Mouse (Mus musculus) neural tube, embryonic 10.5 days (tissue): ENCODE data around the gene Nr2c1.

ENCODE experiments used
- DNase-seq: peaks from one replicate; pipeline ENCODE4 v3.0.0-alpha.2; 2017; ENCODE audit warnings: low spot score; ENCODE audit errors: extremely low spot score

Nr2c1 gene

DNA sequence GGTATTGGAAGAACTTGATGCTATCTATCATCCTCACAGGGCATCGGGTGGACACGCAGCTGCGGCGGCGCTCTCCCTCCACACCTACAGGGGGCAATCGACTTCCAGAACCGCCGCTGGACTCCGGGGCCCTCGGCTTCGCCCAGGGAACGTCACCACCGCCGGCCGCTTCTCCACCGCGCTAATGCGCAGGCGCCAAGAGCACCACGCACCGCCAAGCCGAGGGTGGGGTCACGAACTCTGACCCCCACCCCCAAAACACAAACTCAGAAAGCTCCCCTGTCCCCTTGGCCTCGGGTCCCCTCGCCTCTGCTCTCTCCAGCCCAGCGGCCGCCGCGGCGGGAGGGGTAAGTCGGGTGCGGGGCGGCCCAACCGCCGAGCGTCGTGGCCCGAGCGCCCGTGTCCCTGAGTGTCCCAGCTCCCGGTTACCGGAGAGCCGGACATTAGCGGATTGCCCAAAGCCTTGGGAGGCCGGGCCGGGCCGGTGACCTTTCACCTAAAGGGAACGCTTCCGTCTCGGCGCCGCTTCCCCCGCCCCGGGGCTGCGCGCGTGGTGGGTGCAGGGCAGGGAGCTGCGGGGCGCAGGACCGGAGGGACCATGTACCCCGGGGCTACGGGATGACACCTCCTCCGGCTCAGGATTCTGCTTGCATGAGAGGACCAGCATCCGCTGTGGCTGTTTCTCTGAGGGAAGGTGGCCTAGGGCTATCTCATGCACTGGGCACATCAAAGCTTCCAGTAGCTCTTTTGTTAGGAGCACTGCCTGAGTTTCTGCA lies at the start of gene Nr2c1:
TSS of gene Nr2c1 (plus strand) at position 268 of the 776 bp plus-strand sequence.
- peak; percentile 90 for DNase-seq

DNA sequence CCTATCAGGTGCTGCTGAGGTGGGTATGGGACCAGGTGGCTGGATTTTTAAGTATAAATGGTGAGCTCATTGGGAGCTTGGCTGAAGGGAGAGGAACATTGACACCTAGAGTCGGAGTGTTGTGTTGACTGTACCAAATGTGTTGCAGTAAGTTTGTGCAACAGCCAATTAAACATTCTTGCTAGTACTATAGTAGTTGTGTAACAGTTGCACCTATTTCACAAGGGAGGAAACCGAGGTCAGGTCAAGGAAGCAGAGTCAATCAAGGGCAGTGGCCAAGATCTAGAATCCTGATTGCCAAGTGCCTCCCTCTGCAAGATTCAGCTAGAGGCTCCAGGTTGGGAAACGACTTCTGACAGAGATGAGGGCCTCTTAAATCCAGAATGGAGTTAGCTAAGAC lies 49.7 kb upstream of the Nr2c1 start:
- DNase-seq: no peak

DNA sequence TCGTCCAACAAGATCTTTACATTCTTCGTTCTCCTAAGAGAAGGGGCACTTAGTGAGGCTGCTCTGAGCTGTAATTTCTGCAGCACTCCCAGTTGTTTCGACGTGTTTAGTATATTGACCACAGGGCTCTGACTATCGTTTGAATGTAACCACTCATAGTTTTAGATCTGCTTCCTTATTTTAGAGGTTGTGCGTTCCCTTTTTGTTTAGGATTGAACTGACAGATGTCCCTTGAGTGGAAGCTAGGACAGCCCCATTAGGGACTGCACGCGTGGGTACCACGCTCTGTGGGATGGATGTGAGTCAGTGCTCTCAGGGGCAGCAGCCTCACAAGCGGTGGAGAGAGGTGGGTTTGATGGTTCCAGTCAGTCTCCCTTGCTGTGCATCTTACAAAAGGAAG lies 42.3 kb upstream of the Nr2c1 start:
- no peak for DNase-seq

DNA sequence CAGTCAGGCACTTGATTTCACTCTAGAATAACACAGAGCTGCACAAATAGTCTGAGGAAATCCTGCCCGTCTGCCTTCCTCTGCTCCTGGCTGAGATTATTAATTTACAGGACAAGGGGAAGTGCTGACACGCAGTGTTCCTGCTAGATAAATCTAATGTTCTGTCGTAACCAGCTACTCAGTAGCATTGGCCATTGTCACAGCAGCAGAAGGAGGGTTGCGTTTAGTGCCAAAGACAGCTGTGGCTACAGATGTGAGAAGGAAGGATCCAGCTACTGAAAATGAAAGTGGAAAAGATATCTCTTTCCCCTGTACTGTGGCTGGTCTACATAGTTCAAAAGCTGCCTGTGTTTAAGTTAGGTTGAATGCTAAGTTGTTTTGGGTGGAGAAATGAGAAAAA lies 40.7 kb upstream of the Nr2c1 start:
- DNase-seq: no peak

DNA sequence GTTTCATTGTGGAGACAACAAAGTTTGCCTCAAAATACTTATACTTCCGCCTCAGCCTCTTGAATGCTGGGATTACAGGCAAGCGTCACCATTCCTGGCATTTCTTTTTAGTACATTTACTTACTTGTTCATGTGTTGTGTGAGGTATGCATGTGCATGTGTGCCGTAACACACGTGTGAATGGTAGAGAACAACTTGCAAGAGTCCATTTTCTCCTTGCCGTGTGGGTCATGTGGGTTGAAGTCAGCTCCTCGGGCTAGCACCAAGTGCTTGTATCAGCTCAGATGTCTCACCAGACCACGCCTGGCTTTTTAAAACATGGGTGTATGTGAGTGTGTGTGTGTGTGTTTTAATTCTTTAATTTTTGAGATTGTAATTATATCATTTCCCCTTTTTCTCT lies 40.2 kb upstream of the Nr2c1 start:
- DNase-seq: no peak

DNA sequence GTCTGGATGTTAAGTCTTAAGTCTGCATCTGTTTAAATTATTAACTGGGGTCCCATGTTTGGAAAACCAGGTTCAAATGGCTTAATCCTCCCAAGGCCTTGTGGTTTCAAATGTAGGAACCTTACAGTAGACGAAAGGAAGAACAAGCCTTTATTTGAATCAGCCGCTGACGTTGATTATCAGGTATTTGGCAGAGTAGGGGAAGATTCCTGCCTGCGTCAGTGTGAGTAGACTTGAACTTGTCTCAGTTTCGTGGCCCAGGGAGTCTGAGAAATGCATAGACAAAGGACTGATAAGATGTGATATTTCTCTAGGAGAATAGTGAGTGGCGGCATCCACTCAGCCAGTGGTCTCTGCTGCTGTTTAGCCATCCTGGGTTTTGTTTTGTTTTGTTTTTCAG lies 39.0 kb upstream of the Nr2c1 start:
- DNase-seq: no peak

DNA sequence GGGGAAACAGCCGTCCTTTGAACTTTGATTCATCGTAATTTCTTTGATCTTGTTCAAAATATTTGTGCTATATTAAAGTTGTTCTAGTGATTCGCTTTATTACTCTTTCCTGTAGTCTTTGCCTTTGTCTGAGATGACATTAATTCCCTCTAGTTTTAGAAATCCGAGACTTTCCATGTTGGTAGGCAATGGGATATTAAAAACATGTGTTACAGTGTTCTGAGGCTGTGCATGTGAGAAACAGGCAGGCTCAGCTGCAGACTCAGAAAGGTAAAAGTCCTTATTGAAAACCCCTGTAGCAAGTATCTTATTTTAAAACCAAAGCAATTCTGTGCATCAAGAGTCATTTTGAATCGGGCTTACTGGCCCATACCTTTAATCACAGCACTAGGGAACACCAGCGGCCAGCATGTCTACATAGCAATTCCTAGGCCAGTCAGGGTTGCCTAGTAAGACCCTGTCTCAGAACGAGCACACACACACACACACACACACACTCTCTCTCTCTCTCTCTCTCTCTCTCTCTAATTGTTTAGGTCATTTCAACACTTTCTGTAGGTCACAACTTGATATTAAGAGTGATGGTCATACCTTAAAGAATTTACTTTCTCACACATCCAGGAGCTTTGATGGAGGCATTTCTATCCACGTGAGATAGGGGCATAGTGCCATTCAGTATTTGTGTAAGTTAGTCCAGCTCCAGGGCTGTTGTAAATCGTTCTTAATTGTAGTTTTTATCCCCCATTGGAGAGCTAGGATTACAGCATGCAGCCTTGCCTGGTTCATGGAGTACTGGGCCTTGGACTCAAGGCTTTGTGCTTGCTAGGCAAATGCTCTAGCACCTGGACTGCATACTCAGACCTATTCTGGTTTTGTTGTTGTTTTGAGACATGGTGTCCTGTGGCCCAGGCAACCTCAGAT lies 36.7 kb upstream of the Nr2c1 start:
- DNase-seq: no peak

DNA sequence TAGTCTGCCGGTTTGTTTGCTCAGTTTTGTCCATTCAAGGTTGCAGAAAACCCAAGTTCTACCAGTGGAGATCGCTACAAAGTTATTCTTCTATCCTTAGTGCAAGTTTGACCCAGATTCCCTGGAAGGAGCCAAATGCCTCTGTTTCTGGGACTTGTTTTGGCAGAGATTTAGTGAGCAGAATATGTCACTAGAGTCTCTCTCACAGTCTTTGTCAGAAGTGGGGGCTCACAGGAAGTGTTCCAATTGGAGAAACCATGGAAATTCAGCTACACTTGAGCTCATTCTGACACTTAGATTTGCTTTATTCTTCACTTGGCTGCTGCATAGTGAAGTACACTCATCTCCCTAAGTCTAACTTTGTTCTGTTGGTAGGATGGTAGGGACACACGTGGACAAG lies 35.6 kb upstream of the Nr2c1 start:
- DNase-seq: no peak

DNA sequence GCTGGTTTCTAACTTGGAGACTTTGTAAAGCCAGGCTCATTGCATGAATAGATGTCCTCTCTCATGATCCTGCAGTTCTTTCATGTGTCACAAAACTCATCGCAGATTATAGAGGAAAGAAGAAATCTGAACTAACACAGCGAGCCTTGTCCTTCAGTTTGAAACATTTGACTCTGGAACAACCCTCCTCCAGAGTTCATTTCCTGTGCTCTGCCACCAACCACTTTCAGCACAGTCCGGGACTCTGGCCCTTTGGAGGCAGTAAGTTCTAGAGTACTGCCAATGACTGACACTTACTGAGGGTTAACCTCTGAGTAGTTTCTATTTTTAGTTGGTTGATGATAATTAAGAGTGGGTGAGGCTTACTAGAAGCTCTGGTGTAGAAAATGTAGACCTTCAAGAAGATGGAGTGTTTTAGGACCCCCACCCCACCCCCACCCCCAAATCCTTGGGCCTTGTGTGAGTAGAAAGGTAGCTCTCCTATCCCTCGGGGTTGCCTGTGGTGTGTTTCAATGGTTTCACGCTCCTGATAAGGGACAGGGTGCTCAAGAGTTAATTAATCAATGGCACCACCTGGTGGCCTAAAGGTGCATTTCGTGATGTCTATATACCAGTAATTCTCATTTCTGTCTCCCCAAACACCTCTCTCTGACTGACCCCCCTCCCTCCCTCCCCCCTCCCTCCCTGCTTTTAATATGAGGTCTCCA lies 31.8 kb upstream of the Nr2c1 start:
- peak; percentile 59 for DNase-seq

DNA sequence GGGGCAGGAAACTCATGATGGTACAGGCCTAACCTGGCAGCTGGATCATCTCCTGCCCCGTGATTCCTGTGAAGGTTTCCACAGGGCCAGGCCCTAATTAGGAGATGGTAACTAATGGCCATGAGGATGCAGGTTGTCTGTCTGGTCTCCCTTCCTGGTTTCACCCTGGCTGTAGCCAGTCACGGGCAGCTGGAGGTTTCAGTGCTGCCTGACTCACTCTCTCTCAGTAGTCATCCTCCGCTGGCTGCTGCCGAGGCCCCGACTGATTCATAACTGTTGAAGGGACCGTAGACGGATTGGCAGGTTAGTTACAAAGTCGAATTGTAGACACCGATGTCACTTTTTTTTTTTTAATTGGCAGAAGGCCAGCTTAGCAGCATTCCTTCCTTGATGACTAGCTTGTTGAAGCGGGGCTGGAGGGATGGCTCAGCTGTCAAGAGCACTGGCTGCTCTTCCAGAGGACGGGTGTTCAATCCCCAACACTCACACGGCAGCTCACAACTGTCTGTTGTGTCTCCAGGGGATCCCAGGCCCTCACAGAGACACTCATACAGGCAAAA lies 31.0 kb upstream of the Nr2c1 start:
- no peak for DNase-seq

DNA sequence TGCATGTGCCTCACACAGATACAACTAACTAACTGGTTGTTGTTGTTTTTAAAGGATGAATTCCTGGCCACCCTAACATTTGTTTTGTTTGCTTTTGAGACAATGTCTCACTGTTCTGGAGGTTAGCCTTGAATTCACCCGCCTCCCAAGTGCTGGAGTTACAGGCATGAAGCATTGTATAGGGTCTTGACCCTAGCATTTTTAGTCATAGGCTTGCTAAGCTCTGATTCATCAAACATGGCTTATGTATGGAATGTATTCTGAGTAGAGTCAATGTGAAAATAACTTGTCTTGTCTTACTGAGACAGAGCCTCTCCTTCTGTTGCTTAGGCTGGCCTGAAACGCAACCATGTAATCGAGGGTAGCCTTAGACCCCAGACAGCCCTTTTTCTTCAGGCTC lies 29.9 kb upstream of the Nr2c1 start:
- DNase-seq: no peak

DNA sequence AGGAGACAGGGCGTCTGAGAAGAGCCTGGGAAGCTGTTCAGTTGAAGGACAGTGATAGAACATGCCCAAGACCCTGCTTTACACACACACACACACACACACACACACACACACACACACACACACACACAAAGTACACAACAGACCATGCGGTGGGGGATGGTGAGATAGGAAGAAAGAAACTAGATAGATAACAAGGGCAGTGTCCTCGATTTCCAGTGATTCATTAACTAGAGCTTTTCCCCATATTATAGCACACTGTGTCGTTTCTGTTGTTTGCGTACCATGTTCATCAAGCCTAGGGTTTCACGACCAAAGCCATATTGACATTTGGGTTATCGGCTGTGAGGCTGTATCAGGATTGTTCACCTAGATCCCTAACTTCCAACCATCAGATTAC lies 28.8 kb upstream of the Nr2c1 start:
- DNase-seq: no peak

DNA sequence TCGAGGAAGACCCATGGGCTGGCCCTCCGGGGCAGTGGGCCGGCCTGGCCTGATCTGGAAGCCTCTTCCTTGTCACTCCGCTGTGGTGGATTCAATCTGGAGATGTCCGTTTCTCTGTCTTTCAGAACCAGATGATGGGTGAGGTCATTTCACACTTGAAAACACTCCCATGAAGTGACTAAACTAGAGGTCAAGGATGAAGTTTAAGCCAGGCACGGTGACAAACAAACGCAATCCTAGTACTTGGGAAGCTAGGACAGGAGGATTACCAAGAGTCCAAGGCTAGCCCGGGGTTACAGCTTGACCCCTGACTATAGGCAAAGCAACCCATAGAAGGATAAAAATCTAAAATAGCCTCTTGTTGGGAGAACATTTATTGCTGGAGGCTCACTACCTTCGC lies 27.1 kb upstream of the Nr2c1 start:
- DNase-seq: no peak

DNA sequence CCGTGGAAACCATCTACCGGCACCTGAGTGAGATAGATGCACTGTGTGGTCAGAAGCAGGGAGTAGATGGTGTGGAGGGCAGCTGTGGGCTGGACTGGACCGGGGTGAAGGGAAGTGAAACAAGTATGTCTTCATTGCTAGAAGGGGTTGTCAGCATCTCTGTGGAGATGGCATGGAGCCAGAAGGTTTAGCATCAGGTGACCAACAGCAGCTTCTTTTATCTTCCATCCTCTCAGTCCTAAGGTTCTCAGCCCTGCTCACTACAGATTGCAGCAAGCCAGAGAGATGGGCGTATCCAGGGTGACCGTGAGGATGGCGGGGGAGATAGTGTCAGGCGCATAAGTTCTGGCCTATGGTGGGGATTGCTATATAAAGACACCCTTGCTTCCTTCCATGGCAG lies 25.2 kb upstream of the Nr2c1 start:
- DNase-seq: no peak

DNA sequence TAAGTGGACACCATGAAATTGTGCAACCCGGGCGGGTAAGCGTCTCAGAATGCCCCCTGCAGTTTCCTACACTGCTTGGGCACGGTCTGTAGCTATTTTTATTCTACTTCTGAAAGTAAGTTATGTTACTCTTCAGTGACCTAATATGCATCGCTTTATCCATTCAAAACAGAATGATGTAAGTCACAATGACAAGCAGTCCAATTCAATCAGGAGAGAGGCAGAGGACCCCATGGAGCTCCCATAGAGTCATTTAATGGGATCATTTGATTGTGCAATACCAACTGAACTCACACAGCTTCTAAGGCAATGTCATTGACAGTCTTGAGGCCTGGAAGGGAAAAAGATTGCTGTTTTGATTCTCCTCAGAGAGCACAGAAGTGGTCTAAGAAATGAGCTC lies 24.2 kb upstream of the Nr2c1 start:
- no peak for DNase-seq

DNA sequence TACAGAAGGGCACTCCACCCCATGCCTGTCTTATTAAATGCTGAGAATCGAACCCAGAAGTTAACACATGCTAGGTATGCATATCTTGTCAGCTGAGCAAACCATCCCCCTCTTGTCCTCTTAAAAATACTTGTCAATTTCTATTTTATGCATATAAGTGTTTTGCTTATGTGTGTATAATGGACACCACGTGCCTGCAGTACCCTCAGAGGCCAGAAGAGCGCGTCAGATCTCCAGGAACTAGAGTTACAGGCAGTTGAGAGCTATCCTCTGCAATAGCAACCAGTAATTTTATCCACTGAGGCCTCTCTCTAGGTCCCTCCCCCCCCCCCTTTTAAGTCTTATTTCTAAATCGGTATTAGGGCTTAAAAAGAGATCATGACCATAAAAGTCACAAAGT lies 23.4 kb upstream of the Nr2c1 start:
- DNase-seq: no peak

DNA sequence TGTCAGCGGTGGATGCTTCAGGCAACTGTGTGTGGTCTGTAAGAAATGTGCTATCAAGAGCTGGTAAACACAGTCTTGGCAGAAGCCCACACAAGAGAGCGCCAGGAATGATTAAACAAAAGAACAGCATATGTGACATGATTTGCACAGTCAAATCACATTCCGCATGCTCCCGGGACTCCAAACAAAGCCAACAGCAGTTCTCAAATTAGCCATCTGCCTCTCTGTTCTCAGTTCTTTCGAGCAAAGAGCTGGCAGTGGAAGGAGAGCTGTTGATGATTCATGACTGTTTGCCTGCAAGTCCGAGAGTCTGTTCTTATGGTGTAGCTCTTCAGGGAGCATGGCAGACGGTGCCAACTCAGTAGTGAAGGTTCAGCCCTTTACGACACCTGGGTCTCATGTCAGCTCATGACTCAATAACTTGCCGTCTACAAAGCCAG lies 18.1 kb upstream of the Nr2c1 start:
- no peak for DNase-seq

DNA sequence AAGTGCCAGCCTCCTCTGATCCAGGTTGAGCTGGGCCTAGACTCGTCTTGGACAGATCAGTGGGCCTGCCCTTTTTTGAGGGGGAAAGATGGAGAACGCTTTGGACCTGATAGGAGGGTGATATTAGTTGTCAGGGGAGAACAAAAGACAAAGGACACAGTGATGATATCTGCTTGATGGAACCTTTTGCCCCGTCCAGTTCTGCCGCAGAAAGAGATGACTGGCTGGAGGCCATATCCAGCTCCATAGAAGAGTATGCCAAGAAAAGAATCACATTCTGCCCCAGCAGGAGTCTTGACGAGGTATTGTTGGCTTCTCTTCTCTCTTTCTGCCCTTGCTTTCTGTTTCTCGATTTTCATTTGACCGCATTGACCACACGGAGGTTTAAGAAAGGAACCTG lies 14.7 kb upstream of the Nr2c1 start:
- DNase-seq: no peak

DNA sequence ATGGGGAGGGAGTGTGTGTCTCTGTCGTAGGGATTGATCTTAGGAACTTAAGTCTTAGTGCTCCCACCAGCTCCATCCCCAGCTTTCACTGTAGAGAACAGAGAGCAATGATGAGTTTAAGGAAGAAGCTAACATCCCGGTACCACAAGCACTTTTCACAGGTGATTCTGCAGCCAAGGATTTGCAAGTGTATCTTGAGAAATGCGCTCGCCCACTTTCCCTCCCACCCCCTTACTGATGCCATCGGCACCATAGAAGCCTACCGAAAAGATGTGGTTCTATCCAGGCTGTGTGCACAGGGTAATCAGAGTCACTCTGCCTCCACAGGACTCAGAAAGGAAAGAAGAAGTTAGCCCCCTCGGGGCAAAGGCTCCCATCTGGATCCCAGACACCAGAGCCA lies 14.1 kb upstream of the Nr2c1 start:
- no peak for DNase-seq

DNA sequence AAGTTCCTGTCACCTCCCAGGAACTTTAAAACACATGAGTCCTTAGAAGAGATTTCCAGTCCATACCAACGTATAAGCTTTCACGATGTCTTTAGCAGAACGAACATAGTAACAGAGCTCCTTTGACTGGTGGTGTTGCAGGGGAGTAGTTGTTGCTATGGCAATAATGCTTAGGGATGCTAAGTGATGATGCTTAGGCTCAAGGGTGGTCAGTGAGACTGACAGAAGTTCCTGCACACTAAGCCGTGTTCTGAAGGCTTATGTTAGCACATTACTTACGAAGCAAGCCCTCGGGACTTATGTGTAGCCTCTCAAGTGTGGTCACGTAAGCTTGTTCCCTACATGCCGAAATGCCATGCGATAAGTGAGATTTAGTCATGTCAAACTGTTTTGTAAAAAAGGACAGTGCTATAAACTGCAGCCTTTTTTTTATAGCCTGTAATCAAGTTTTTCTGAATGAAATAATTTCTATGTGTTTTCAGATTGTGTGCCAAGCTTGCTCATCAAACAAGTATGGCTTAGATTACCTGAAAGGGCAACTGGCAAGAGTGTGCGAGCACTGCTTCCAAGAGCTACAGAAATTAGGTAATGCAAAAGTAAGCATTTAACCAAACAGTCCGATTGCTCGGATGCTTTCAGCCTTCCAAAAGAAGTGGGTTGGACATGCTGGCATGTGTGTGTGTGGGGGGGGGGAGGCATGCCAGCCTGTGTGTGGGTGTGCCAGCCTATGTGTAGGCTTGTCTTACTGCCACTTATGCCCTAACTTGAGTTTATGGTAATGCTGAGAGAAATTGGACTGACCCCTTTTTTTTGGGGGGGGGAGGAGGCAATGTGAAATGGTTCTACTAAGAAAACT lies 13.1 kb upstream of the Nr2c1 start:
- no peak for DNase-seq
